Mouse (Mus musculus) midbrain, embryonic 12.5 days (tissue): ENCODE measurements around the gene Nxf1. TPM values are rescaled to one million over a fixed set of nuclear protein-coding genes. Genes with fewer than 3 reads are reported as not detected.
"Not testable (repeated sequence)": the region's sequence is repeated elsewhere in the genome, so short reads cannot be mapped to it uniquely, and the experiment has no call there.

Source experiments
- ATAC-seq: fragments of 200-750 bp; cut with Nextera tagmentation; 2 replicates; pipeline ENCODE4 v1.8.0; 2017; ENCODE audit warnings: low read depth, moderate TSS enrichment, moderate library complexity; ENCODE audit not compliant: low FRiP score
- H3K27ac ChIP-seq: fragments of 300-500 bp; sonication (generic); replicated peaks from 2 replicates; pipeline ENCODE4 v1.5.1; 2016; ENCODE audit warnings: mild to moderate bottlenecking
- H3K27me3 ChIP-seq: fragments of 300-500 bp; sonication (generic); 2 replicates; pipeline ENCODE4 v1.6.1; 2016; ENCODE audit warnings: mild to moderate bottlenecking
- H3K36me3 ChIP-seq: fragments of 300-500 bp; sonication (generic); 2 replicates; pipeline ENCODE4 v1.6.1; 2016
- H3K4me1 ChIP-seq: fragments of 300-500 bp; sonication (generic); 2 replicates; pipeline ENCODE4 v1.6.1; 2016
- H3K4me2 ChIP-seq: fragments of 300-500 bp; sonication (generic); replicated peaks from 2 replicates; pipeline ENCODE4 v1.6.1; 2016; ENCODE audit warnings: mild to moderate bottlenecking, moderate library complexity
- H3K4me3 ChIP-seq: fragments of 300-500 bp; sonication (generic); 2 replicates; pipeline ENCODE4 v1.5.1; 2016; ENCODE audit warnings: mild to moderate bottlenecking
- H3K9ac ChIP-seq: fragments of 300-500 bp; sonication (generic); replicated peaks from 2 replicates; pipeline ENCODE4 v1.6.1; 2016; ENCODE audit warnings: mild to moderate bottlenecking, moderate library complexity
- H3K9me3 ChIP-seq: fragments of 300-500 bp; sonication (generic); 2 replicates; pipeline ENCODE4 v1.6.1; 2016; ENCODE audit warnings: mild to moderate bottlenecking
- WGBS: fragments of 180-500 bp; shearing (Covaris S2); methylation state at CpG from one replicate; pipeline ENCODE4 v1.1.7; 2016; 5-methylcytosine and 5-hydroxymethylcytosine counted together
- polyA plus RNA-seq: library from polyadenylated mRNA; unstranded; fragments of >200 nt; fragmentation: Nextera tagmentation; extraction: Ambion mirVana; gene quantifications from 2 replicates; pipeline ENCODE4 v1.2.1, GENCODE M21; 2016

Gene Nxf1
- polyA plus RNA-seq, 1 experiment from 2014 or later, result 224 TPM

DNA sequence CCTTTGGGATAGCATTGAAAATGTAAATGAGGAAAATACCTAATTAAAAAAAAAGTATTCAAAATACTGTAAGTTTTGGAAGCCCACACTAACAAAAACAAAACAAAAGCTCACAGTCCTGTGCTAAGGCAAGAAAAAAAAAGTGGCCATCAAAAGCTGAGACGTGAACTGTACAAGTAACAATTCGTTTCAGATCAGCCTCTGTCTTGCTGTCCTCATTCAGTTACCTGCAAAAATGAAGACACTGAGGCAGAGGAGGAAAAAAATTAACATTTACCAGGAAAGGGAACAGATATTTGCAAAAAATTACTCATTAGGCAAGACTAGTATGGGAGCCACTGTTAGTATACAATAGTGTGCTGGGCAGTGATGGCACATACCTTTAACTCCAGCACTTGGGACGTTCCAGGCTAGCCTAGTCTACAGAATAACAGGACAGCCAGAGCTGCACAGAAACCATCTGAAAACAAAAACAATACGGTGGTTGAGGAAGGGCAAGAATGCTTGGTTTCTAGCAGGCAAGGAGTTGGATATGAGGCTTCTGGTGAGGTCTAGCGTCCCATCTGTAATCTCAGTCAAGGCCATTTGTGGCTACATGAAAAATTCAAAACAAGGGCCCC is 29.3 kb upstream of the Nxf1 start:
- H3K27me3 ChIP-seq, result no peaks in the 10 kb centered on the region

DNA sequence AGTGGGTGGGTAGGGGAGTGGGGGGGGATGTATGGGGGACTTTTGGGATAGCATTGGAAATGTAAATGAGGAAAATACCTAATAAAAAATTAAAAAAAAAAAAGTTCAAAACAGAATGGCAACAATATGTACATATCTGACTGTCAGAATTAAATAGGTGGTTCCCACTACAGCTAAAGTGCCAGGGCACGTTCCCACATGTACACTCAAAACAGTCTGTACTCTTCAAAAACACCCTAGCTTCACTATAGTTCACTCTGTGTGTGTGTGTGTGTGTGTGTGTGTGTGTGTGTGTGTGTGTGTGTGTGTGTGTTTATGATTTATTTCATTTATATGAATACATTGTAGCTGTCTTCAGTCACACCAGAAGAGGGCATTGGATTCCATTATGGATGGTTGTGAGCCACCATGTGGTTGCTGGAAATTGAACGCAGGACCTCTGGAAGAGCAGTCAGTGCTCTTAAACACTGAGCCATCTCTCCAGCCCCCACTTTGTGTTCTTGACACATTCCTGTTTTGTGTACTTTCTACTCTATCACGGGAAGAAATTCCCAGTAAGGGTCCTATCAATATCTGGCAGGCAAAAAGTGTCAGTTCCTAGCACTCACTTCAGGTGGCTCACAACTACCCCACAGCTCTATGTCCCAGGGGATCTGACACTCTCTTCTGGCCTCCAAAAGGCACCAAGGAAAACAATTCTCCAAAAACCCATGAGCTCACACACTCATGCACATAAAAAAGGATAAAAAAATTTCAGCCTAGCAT is 28.4 kb upstream of the Nxf1 start:
- peaks cover 22% of the 10 kb centered on the region for H3K36me3 ChIP-seq
- not testable (repeated sequence) for H3K9ac ChIP-seq

More for the DNA sequence above, 29.3 kb upstream of the Nxf1 start:
- H3K9me3 ChIP-seq, result no peaks in the 10 kb centered on the region
- H3K27ac ChIP-seq, result 0 out of 2 replicates have a peak overlapping the region, but pooled peaks have one; percentile 25
- H3K4me2 ChIP-seq, result no peak overlapping the region
- 28% methylated on average over 5 of the region's 5 CpGs for WGBS
- no peak for ATAC-seq
- H3K4me1 ChIP-seq, result peaks cover 22% of the 10 kb centered on the region
- no peak overlapping the region for H3K9ac ChIP-seq
- peaks cover 22% of the 10 kb centered on the region for H3K36me3 ChIP-seq
- no peak overlapping the region for H3K4me3 ChIP-seq

DNA sequence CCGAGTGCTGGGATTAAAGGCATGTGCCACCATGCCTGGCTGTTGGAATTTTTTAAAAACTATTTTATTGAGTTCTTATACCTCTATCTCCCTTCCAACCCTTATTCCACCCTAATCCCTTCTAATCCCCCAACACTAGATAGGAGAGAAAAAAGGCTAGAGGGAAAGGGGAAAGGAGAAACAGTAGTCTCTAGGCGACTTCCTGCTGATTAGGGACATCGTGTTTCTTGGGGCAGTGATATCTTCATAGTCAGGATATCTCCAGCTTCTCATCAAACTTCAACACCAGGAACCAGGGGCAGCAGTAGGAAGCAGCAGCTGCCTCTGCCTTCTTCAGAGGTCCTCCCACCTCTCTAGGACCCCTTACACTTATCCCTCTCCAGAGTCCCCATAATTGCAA is 22.5 kb upstream of the Nxf1 start:
- Histone ChIP-seq H3K9me3 (no peaks in the 10 kb centered on the region), H3K4me3 (no peak overlapping the region), H3K27me3 (no peaks in the 10 kb centered on the region; the same call in 1 of the 2 replicates), H3K4me1 (peaks cover 12% of the 10 kb centered on the region; the same call in 1 of the 2 replicates), H3K9ac (no peak overlapping the region), H3K36me3 (peaks cover 22% of the 10 kb centered on the region), H3K27ac (no peak overlapping the region), H3K4me2 (no peak overlapping the region)
- 87% methylated on average over 3 of the region's 3 CpGs for WGBS
- ATAC-seq, result no peak

More for the DNA sequence above, 28.4 kb upstream of the Nxf1 start:
- H3K9me3 ChIP-seq, H3K27ac ChIP-seq, ATAC-seq, H3K4me3 ChIP-seq, H3K4me2 ChIP-seq, H3K27me3 ChIP-seq: not testable (repeated sequence)
- WGBS, result 49% methylated on average over 3 of the region's 3 CpGs
- H3K4me1 ChIP-seq, result peaks cover 22% of the 10 kb centered on the region

DNA sequence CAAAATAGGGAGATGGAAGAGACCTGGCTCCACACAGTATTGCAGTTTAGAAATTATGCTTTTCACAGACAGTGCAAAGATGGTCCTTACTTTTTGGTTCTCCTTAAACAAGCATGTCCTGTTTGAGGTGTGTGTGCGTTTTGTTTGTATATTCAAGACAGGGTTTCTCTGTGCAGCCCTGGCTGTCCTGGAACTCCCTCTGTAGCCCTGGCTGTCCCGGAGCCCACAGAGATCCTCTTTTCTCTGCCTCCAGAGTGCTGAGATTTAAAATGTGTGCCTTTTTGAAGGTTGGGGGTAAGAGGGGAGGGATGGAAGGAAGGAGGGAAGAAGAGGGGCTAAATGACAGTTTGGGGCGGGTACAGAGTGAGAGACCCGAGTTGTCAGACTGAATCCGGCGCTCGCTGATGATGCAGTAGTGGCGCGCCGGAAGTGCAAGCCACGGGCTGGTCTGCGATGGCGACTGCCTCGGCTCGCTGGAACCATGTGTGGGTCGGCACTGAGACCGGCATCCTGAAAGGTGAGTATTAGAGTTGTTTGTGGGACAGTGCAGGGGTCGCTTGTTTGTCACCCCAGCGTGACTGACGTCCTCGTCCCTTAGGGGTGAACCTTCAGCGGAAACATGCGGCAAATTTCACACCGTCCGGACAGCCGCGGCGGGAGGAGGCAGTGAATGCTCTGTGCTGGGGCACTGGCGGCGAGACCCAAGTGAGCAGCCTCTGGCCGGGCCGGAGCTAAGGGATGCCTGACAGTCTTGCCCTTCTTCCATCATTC is 21.3 kb upstream of the Nxf1 start, which contains the start of gene Wdr74:
Gene Wdr74, plus strand, starts transcription at position 439 of the 771 bp plus-strand sequence.
- peak within 1 kb of the TSS; percentile 52; the same call in 1 of the 2 replicates for H3K27ac ChIP-seq
- H3K4me1 ChIP-seq, result peaks cover 17% of the 10 kb centered on the region
- no peaks in the 10 kb centered on the region for H3K9me3 ChIP-seq
- 1% methylated on average over 32 of the region's 32 CpGs for WGBS
- H3K36me3 ChIP-seq, result peaks cover 35% of the 10 kb centered on the region
- ATAC-seq, result peak; percentile 94
- peak within 1 kb of the TSS; percentile 75 for H3K9ac ChIP-seq
- peak within 1 kb of the TSS; percentile 78 for H3K4me2 ChIP-seq
- peak within 1 kb of the TSS; percentile 72 for H3K4me3 ChIP-seq
- no peaks in the 10 kb centered on the region; the same call in 1 of the 2 replicates for H3K27me3 ChIP-seq

DNA sequence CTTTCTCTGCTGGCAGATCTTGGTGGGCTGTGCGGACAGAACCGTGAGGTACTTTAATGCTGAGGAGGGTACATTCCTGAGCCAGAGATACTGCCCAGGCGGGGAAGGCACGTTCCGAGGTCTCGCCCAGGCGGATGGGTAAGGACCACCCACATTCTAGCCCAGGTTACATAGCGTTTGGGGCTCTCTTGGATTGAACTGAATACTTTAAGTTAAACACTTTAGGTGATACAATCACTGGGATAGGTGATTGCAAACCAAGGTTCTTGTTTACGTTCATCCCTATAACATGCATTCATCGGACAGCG is 20.8 kb upstream of the Nxf1 start:
- 3% methylated on average over 11 of the region's 11 CpGs for WGBS
- Histone ChIP-seq H3K27me3 (no peaks in the 10 kb centered on the region; the same call in 1 of the 2 replicates), H3K36me3 (peaks cover 37% of the 10 kb centered on the region), H3K4me3 (peak overlapping the region; percentile 72), H3K27ac (peak overlapping the region; percentile 52; the same call in 1 of the 2 replicates), H3K4me2 (peak overlapping the region; percentile 78), H3K4me1 (peaks cover 22% of the 10 kb centered on the region), H3K9me3 (no peaks in the 10 kb centered on the region), H3K9ac (peak overlapping the region; percentile 75)
- ATAC-seq, result 0 out of 2 replicates have a peak, but pooled peaks have one; percentile 47

DNA sequence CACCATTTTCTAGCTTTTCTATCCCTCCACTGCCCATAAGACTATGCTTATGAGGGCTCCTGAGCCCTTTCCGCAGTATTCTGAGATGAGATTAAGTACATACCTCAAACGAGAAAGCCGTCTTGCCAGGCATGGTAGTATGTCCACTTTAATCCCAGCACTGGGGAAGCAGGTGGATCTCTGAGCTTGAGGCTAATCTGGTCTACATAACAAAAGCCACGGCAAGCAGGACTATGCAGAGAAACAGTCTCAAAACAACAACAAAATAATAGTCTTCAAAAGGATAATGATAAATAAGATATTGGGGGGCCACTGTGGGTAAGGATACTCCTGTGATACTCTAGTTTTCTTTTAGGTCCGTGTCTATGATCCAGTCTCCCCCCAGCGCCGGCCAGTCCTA is 18.0 kb upstream of the Nxf1 start:
- ATAC-seq, result no peak
- Histone ChIP-seq H3K9me3 (no peaks in the 10 kb centered on the region), H3K4me3 (no peak overlapping the region), H3K27ac (no peak overlapping the region), H3K4me2 (no peak overlapping the region), H3K27me3 (no peaks in the 10 kb centered on the region), H3K9ac (no peak overlapping the region), H3K4me1 (peaks cover 35% of the 10 kb centered on the region), H3K36me3 (peaks cover 49% of the 10 kb centered on the region)
- 91% methylated on average over 7 of the region's 7 CpGs for whole genome bisulfite sequencing

DNA sequence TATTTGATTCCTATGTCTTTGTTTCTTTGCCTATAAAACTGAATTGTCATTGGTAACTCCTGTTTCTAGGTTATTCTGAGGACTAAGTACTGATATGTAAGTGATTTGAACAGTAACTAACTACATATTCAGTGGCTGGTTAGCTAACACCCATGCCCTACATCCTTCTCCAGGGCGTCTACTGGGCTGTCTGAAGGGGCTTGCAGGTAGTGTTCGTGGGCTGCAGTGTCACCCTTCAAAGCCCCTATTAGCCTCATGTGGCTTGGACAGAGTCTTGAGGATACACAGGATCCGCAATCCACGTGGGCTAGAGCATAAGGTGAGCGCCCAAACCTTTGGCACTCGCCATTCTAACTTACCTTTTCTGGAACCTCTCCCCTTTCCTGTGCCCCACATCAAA is 17.2 kb upstream of the Nxf1 start:
- Histone ChIP-seq H3K9ac (no peak overlapping the region), H3K36me3 (peaks cover 53% of the 10 kb centered on the region), H3K27me3 (no peaks in the 10 kb centered on the region), H3K27ac (no peak overlapping the region), H3K9me3 (no peaks in the 10 kb centered on the region), H3K4me1 (peaks cover 35% of the 10 kb centered on the region), H3K4me2 (no peak overlapping the region), H3K4me3 (no peak overlapping the region)
- ATAC-seq, result no peak
- WGBS, result 93% methylated on average over 6 of the region's 6 CpGs

DNA sequence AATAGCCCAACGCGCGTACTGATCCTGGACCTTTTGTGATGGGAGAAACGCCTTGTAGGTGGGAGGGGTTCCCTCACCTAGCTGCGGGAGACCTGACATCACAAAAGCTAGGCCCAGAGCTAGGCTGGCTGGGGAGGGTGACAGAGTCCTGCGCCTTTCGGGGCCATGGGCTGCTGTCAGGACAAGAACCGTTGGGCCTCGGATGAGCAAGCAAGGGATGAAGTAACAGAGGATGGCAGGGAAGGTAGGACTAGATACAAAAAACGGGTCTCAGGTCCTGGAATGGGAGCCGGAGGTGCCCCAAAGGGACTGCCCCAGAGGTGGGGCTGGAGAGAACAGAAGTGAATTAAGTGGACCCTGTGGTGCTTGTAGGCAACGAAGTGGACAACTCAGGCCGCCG is 16.3 kb upstream of the Nxf1 start, which contains the start of gene 1700092M07Rik:
Gene 1700092M07Rik, plus strand, starts transcription at position 116 of the 400 bp plus-strand sequence.
- ATAC-seq, result no peak
- peaks cover 63% of the 10 kb centered on the region for H3K36me3 ChIP-seq

DNA sequence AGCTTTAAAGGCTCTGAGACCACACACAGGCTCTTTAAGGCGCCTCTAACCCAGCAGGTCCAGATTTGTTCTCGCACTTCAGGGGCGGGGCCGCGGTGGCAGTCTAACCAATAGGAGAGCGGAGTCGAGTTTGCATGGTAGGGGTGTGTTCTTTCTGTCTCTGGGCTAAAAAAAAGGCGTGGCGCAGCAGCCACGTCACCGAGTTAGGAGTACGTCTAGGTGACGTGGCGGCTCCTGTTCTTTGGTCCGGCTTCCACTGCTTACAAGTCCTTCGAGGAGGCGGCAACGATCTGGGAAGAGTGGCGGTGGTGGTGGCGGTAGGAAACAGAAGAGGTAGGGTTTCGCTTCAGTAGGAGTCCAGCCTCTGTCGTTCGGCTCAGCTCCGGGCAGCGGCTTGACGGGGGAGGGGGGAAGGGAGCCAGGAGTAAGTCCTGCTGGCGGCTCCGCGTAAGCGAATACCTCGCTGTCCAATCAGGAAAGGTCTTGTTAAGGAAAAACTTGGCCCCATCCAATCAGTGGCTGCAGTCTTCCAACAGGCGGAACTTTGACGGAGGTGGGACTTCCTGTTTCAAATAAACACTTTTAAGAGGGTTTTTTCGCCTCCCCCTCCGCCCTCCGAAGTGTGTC is 15.5 kb upstream of the Nxf1 start, which contains the start of gene Stx5a:
Gene Stx5a, plus strand, starts transcription at position 171 of the 627 bp plus-strand sequence.
- Histone ChIP-seq H3K9ac (peak within 1 kb of the TSS; percentile 78), H3K9me3 (no peaks in the 10 kb centered on the region), H3K4me3 (peak within 1 kb of the TSS; percentile 65), H3K27ac (peak within 1 kb of the TSS; percentile 88), H3K27me3 (no peaks in the 10 kb centered on the region), H3K4me1 (peaks cover 31% of the 10 kb centered on the region), H3K36me3 (peaks cover 70% of the 10 kb centered on the region), H3K4me2 (peak within 1 kb of the TSS; percentile 72)
- ATAC-seq, result peak; percentile 97
- under 1% methylated on average over 36 of the region's 36 CpGs for WGBS

More for the DNA sequence above, 16.3 kb upstream of the Nxf1 start, which contains the start of gene 1700092M07Rik:
- Histone ChIP-seq H3K4me2 (peak within 1 kb of the TSS; percentile 72), H3K4me3 (peak within 1 kb of the TSS; percentile 65), H3K4me1 (peaks cover 31% of the 10 kb centered on the region), H3K9me3 (no peaks in the 10 kb centered on the region), H3K27me3 (no peaks in the 10 kb centered on the region), H3K27ac (peak within 1 kb of the TSS; percentile 88), H3K9ac (peak within 1 kb of the TSS; percentile 78)
- WGBS, result 63% methylated on average over 14 of the region's 14 CpGs

DNA sequence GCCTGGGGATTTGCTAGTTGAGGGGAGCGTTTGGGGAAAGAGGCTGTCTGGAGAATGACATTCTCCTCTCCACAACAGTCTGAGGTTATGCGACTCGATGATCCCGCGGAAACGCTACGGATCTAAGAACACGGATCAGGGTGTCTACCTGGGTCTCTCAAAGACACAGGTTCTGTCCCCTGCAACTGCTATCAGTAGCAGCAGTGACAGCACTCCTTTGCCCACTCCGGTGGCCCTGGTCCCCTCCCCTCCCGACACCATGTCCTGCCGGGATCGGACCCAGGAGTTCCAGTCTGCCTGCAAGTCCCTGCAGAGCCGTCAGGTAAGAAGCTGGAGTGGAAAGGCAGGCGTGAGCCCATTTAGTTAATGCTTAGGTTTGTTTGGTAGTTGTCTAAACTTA is 14.7 kb upstream of the Nxf1 start:
- no peak for ATAC-seq
- peak overlapping the region; percentile 78 for H3K9ac ChIP-seq
- no peaks in the 10 kb centered on the region for H3K9me3 ChIP-seq
- no peaks in the 10 kb centered on the region for H3K27me3 ChIP-seq
- peak overlapping the region; percentile 72 for H3K4me2 ChIP-seq
- 19% methylated on average over 14 of the region's 14 CpGs for WGBS
- peaks cover 76% of the 10 kb centered on the region for H3K36me3 ChIP-seq
- H3K4me1 ChIP-seq, result peaks cover 23% of the 10 kb centered on the region
- H3K4me3 ChIP-seq, result peak overlapping the region; percentile 65
- H3K27ac ChIP-seq, result peak overlapping the region; percentile 63

DNA sequence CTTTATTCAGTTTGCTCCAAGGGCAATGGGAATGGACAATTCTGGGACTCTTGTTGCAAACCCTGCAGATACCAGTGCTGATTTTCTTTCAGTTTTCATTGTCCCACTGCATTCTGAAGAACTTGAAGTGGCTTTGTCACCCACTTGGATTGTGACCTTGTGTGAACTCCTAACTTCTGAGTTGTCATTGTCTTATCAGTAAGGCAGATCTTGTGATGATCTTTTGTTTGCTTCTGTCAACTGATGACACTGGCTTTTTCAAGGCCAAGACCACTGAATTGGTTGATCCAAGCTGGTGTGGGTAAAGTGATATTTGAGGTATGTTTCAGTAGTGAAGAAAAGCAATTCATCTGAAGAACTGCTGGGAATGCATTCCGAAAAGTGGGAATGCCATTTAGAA is 11.5 kb upstream of the Nxf1 start:
- ATAC-seq, result no peak

More for the DNA sequence above, 11.5 kb upstream of the Nxf1 start:
- Histone ChIP-seq H3K9me3 (no peaks in the 10 kb centered on the region), H3K9ac (no peak overlapping the region), H3K4me2 (no peak overlapping the region), H3K36me3 (peaks cover 76% of the 10 kb centered on the region), H3K4me3 (no peak overlapping the region), H3K4me1 (peaks cover 20% of the 10 kb centered on the region), H3K27ac (no peak overlapping the region), H3K27me3 (no peaks in the 10 kb centered on the region)
- 94% methylated on average over 1 of the region's 1 CpGs for WGBS
